Mouse (Mus musculus) lung, adult 2 months (tissue): ENCODE data around the gene Vac14.

Experiments used
- CTCF ChIP-seq: fragments of 200-500 bp; IDR thresholded peaks from 2 replicates; pipeline ENCODE4 v1.5.1; 2011; ENCODE audit warnings: mild to moderate bottlenecking, low read length, control low read depth; ENCODE audit not compliant: insufficient read depth
- POLR2A ChIP-seq: fragments of 200-500 bp; IDR thresholded peaks from 2 replicates; pipeline ENCODE4 v1.6.1; 2011; ENCODE audit warnings: low read depth, mild to moderate bottlenecking, control low read depth, low read length, borderline replicate concordance; ENCODE audit errors: extremely low read depth

GRCm38 (mm10) chr8:110740629-110741175, 122.3 kb downstream of the Vac14 start:
- TF ChIP-seq CTCF (no peak), POLR2A (no peak)
